Mouse (Mus musculus) hindbrain, embryonic 12.5 days (tissue): Measurements from ENCODE around the gene Pkp1. TPM values are rescaled to one million over a fixed set of nuclear protein-coding genes. Genes with fewer than 3 reads are reported as not detected.

ENCODE experiments used
- ATAC-seq: fragments of 200-750 bp; cut with Nextera tagmentation; 2 replicates; pipeline ENCODE4 v1.8.0; 2017; ENCODE audit warnings: moderate TSS enrichment; ENCODE audit not compliant: low FRiP score
- H3K27ac ChIP-seq: fragments of 300-500 bp; sonication (generic); 2 replicates; pipeline ENCODE4 v1.5.1; 2016; ENCODE audit warnings: mild to moderate bottlenecking
- H3K27me3 ChIP-seq: fragments of 300-500 bp; sonication (generic); 2 replicates; pipeline ENCODE4 v1.6.1; 2016; ENCODE audit warnings: mild to moderate bottlenecking
- H3K36me3 ChIP-seq: fragments of 300-500 bp; sonication (generic); 2 replicates; pipeline ENCODE4 v1.6.1; 2016; ENCODE audit warnings: mild to moderate bottlenecking
- H3K4me1 ChIP-seq: fragments of 300-500 bp; sonication (generic); 2 replicates; pipeline ENCODE4 v1.6.1; 2016
- H3K4me2 ChIP-seq: fragments of 300-500 bp; sonication (generic); replicated peaks from 2 replicates; pipeline ENCODE4 v1.6.1; 2016; ENCODE audit warnings: mild to moderate bottlenecking
- H3K4me3 ChIP-seq: fragments of 300-500 bp; sonication (generic); 2 replicates; pipeline ENCODE4 v1.5.1; 2016; ENCODE audit warnings: mild to moderate bottlenecking
- H3K9ac ChIP-seq: fragments of 300-500 bp; sonication (generic); 2 replicates; pipeline ENCODE4 v1.6.1; 2016; ENCODE audit warnings: mild to moderate bottlenecking, moderate library complexity
- H3K9me3 ChIP-seq: fragments of 300-500 bp; sonication (generic); replicated peaks from 2 replicates; pipeline ENCODE4 v1.6.1; 2016; ENCODE audit warnings: mild to moderate bottlenecking
- WGBS: fragments of 180-500 bp; shearing (Covaris S2); methylation state at CpG from one replicate; pipeline ENCODE4 v1.1.7; 2016; 5-methylcytosine and 5-hydroxymethylcytosine counted together
- polyA plus RNA-seq: library from polyadenylated mRNA; unstranded; fragments of >200 nt; fragmentation: Nextera tagmentation; extraction: Ambion mirVana; gene quantifications from 2 replicates; pipeline ENCODE4 v1.2.1, GENCODE M21; 2016

Gene Pkp1
- 0.35 and 0.39 TPM in 2 replicates for polyA plus RNA-seq

DNA sequence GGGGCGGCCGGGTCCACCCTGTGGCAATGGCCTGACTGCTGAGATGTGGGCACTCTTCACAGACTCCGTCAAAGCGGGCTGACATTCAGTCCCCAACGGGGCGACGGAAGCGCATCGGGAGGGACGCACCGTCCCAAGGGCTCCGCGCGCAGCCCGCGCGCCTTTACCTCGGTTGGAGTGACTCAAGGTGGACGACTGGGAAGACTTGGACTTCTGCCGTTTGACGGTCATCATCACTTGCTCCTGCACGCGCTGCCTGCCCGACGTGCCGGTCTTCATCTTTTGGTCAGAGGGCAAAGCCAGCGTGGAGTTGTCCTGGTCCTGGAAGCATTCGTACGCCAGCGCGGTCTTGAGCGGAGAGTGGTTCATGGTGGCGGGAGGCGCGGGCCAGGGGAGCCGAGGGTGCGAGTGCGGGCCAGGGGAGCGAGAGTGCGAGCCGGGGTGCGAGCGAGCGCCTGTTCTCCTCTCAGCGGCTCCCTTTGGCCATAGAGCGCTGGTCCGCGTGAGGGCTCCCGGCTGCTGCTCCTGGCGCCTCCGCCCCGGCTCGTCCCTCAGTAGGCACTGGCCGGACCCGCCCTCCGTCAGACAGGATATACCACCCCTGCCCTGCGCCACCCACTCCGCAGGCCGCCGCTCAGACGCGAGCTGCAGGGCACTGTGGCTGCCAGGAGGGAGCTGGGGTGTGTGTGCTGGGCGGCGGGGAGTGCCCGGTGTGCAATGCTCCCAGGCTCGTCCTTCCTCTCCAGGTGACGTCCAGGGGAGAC is at the start of gene Pkp1:
Gene Pkp1 (minus strand): TSS at position 564 of the 764 bp plus-strand sequence.
- H3K27me3 ChIP-seq: peaks cover 82% of the 10 kb centered on the region
- ATAC-seq: no peak
- peak within 1 kb of the TSS; percentile 28 for H3K4me3 ChIP-seq
- no peak within 1 kb of the TSS for H3K27ac ChIP-seq
- H3K9ac ChIP-seq: 0 out of 2 replicates have a peak within 1 kb of the TSS, but pooled peaks have one; percentile 18
- no peaks in the 10 kb centered on the region for H3K36me3 ChIP-seq
- peaks cover 8% of the 10 kb centered on the region for H3K4me1 ChIP-seq
- no peaks in the 10 kb centered on the region for H3K9me3 ChIP-seq
- peak within 1 kb of the TSS; percentile 49 for H3K4me2 ChIP-seq
- under 1% methylated on average over 67 of the region's 67 CpGs for WGBS

GRCm38 (mm10) chr1:135967739-135968138 is 48.7 kb upstream of the Pkp1 start:
- no peak overlapping the region for H3K27ac ChIP-seq
- no peaks in the 10 kb centered on the region for H3K36me3 ChIP-seq
- ATAC-seq: no peak
- H3K4me3 ChIP-seq: no peak overlapping the region
- no peaks in the 10 kb centered on the region; the same call in 1 of the 2 replicates for H3K4me1 ChIP-seq
- H3K4me2 ChIP-seq: no peak overlapping the region
- WGBS: 83% methylated on average over 4 of the region's 4 CpGs
- no peaks in the 10 kb centered on the region for H3K9me3 ChIP-seq
- no peaks in the 10 kb centered on the region for H3K27me3 ChIP-seq
- no peak overlapping the region for H3K9ac ChIP-seq

- Histone ChIP-seq H3K9ac (no peak overlapping the region), H3K4me3 (no peak overlapping the region), H3K4me1 (no peaks in the 10 kb centered on the region), H3K4me2 (no peak overlapping the region), H3K9me3 (no peaks in the 10 kb centered on the region), H3K27me3 (no peaks in the 10 kb centered on the region), H3K27ac (no peak overlapping the region), H3K36me3 (no peaks in the 10 kb centered on the region)
- 60% methylated on average over 11 of the region's 11 CpGs for WGBS
- ATAC-seq: no peak
These were observed 45.6 kb upstream of the Pkp1 start for GRCm38 (mm10) chr1:135964561-135964960.

DNA sequence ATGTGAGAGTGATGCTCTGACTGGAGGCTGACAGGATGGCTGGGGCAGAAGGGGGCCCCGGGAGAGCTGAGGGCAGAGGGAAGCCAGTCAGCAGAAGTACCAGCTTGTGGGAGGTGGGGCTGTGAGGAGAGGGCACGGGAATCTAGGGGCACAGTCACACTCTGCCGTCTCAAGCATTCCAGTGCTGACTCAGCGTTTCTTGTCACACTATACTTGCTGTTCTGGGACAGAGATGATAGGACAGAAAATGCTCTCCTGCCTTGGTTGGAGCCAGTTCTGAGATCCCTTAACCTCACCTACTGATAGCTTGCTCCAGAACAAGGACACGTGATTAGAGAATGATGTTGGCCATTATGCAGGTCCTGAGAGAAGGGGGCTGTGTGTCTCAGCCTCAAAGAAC is 44.2 kb upstream of the Pkp1 start:
- H3K36me3 ChIP-seq: no peaks in the 10 kb centered on the region
- H3K4me2 ChIP-seq: no peak overlapping the region
- no peak for ATAC-seq
- no peaks in the 10 kb centered on the region for H3K4me1 ChIP-seq
- H3K27me3 ChIP-seq: no peaks in the 10 kb centered on the region
- no peaks in the 10 kb centered on the region for H3K9me3 ChIP-seq
- no peak overlapping the region for H3K27ac ChIP-seq
- no peak overlapping the region for H3K9ac ChIP-seq
- H3K4me3 ChIP-seq: no peak overlapping the region
- 65% methylated on average over 5 of the region's 5 CpGs for WGBS

- Histone ChIP-seq H3K27ac (no peak overlapping the region), H3K27me3 (no peaks in the 10 kb centered on the region), H3K9me3 (no peaks in the 10 kb centered on the region), H3K4me2 (no peak overlapping the region), H3K9ac (no peak overlapping the region), H3K36me3 (no peaks in the 10 kb centered on the region), H3K4me3 (no peak overlapping the region), H3K4me1 (no peaks in the 10 kb centered on the region)
- ATAC-seq: 0 out of 2 replicates have a peak, but pooled peaks have one; percentile 37
- WGBS: 50% methylated on average over 4 of the region's 4 CpGs
These were observed 39.5 kb upstream of the Pkp1 start for GRCm38 (mm10) chr1:135958483-135958882.

DNA sequence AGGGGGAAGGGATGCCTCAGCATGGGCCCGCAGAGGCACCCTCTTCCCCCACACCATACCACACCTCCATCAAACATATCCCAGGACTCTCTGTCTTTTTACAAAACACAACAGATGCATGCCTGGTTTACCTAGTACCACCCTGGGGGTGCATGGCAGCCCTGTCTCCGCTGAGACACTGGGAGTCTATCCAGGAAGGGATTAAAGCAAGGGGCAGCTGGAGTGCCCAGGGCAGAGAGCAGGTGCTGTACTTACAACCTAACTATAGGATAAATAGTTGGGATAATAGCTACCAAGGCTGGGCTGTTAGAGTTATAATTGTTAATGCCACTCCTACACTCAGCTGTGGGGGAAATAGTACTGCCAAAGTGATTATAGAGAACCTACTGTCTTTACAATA is 29.9 kb upstream of the Pkp1 start:
- 78% methylated on average over 2 of the region's 2 CpGs for WGBS
- H3K27me3 ChIP-seq: peaks cover under 1% of the 10 kb centered on the region; the same call in 1 of the 2 replicates
- ATAC-seq: no peak
- no peaks in the 10 kb centered on the region for H3K36me3 ChIP-seq
- H3K9me3 ChIP-seq: no peaks in the 10 kb centered on the region
- no peak overlapping the region for H3K4me3 ChIP-seq
- no peak overlapping the region for H3K27ac ChIP-seq
- H3K4me1 ChIP-seq: 0 out of 2 replicates have a peak, but pooled peaks cover 5% of the 10 kb centered on the region
- no peak overlapping the region for H3K4me2 ChIP-seq
- no peak overlapping the region for H3K9ac ChIP-seq

- Histone ChIP-seq H3K9me3 (no peaks in the 10 kb centered on the region), H3K36me3 (no peaks in the 10 kb centered on the region), H3K9ac (no peak overlapping the region), H3K4me1 (0 out of 2 replicates have a peak, but pooled peaks cover 5% of the 10 kb centered on the region), H3K27me3 (peaks cover 14% of the 10 kb centered on the region), H3K4me3 (no peak overlapping the region), H3K27ac (no peak overlapping the region), H3K4me2 (no peak overlapping the region)
- WGBS: 75% methylated on average over 4 of the region's 4 CpGs
- no peak for ATAC-seq
These were observed 27.2 kb upstream of the Pkp1 start for GRCm38 (mm10) chr1:135946247-135946646.

DNA sequence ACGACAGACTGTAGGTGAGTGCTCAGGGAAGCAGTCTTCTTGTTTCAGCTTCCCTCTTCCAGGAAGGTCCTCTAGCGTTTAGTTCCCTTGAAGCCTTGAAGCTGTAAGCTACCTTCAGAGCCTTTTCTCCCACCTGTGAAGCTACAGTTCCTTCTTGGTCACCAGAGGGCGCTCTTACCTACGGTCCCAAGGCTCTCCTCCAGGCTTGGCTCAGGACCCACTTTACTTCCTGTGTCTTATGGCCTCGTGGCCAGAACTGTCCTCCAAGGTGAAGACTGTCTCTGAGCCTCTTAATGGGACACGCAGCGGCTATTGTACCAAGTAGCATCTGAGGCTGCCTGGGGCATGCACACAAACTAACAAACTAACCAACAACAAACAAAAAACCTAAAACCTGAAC is 26.7 kb upstream of the Pkp1 start:
- no peaks in the 10 kb centered on the region for H3K9me3 ChIP-seq
- H3K27me3 ChIP-seq: peaks cover 15% of the 10 kb centered on the region
- ATAC-seq: no peak
- no peak overlapping the region for H3K4me2 ChIP-seq
- no peak overlapping the region for H3K27ac ChIP-seq
- H3K36me3 ChIP-seq: no peaks in the 10 kb centered on the region
- no peak overlapping the region for H3K9ac ChIP-seq
- WGBS: 12% methylated on average over 7 of the region's 7 CpGs
- no peak overlapping the region for H3K4me3 ChIP-seq
- 0 out of 2 replicates have a peak, but pooled peaks cover 5% of the 10 kb centered on the region for H3K4me1 ChIP-seq

- ATAC-seq: peak; percentile 74; the same call in 1 of the 2 replicates
- no peak overlapping the region for H3K4me3 ChIP-seq
- H3K4me2 ChIP-seq: 0 out of 2 replicates have a peak overlapping the region, but pooled peaks have one; percentile 22
- no peaks in the 10 kb centered on the region for H3K36me3 ChIP-seq
- no peak overlapping the region for H3K9ac ChIP-seq
- no peak overlapping the region for H3K27ac ChIP-seq
- peaks cover 15% of the 10 kb centered on the region for H3K27me3 ChIP-seq
- H3K4me1 ChIP-seq: 0 out of 2 replicates have a peak, but pooled peaks cover 5% of the 10 kb centered on the region
- H3K9me3 ChIP-seq: no peaks in the 10 kb centered on the region
- WGBS: 42% methylated on average over 12 of the region's 12 CpGs
These were observed 25.7 kb upstream of the Pkp1 start for GRCm38 (mm10) chr1:135944526-135945259.

DNA sequence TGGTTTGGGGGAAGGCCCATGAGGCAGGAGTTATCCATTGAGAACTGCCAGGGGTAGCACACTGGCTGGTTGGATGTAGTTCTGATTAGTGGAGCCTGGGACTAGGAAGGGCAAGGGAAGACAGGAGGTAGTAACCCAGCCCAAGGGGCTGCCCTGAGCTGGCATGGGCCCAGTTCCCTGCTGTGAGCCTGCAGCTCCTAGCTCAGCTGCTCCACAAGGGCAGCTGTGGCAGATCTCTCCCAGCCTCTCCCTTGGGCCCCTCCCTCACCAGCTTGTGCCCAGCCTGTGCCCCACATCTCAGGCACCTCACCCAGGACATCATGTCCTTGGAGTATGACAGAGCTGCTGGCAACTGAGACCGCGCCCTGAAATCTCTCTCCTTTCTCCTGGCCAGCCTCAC is 24.7 kb upstream of the Pkp1 start:
- no peak for ATAC-seq
- H3K27me3 ChIP-seq: peaks cover 15% of the 10 kb centered on the region
- H3K4me3 ChIP-seq: no peak overlapping the region
- H3K36me3 ChIP-seq: no peaks in the 10 kb centered on the region
- H3K4me1 ChIP-seq: 0 out of 2 replicates have a peak, but pooled peaks cover 5% of the 10 kb centered on the region
- H3K4me2 ChIP-seq: no peak overlapping the region
- no peaks in the 10 kb centered on the region for H3K9me3 ChIP-seq
- H3K27ac ChIP-seq: no peak overlapping the region
- WGBS: 93% methylated on average over 2 of the region's 2 CpGs
- no peak overlapping the region for H3K9ac ChIP-seq

DNA sequence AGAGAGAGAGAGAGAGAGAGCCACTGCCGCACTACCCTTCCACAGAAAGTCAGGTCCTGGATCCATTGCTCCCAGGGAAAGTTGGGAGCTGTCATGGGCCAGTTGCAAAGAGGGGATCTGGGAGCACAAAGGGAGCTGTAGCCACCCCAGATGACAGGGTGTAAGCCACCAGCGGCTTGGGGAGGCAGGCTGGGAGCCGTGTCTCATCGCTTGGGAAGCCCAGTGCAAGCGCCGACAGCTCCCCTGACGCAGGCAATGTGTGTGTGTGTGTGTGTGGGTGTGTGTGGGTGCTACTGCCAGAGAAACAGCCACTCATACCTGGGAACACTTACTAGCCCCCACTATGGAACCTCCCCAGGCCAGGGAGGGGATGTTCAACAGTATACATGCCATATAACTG is 23.1 kb upstream of the Pkp1 start:
- Histone ChIP-seq H3K4me2 (no peak overlapping the region), H3K27me3 (peaks cover 15% of the 10 kb centered on the region), H3K9me3 (no peaks in the 10 kb centered on the region), H3K4me1 (0 out of 2 replicates have a peak, but pooled peaks cover 5% of the 10 kb centered on the region), H3K4me3 (no peak overlapping the region), H3K36me3 (no peaks in the 10 kb centered on the region), H3K9ac (no peak overlapping the region), H3K27ac (no peak overlapping the region)
- WGBS: 33% methylated on average over 7 of the region's 7 CpGs
- ATAC-seq: no peak

DNA sequence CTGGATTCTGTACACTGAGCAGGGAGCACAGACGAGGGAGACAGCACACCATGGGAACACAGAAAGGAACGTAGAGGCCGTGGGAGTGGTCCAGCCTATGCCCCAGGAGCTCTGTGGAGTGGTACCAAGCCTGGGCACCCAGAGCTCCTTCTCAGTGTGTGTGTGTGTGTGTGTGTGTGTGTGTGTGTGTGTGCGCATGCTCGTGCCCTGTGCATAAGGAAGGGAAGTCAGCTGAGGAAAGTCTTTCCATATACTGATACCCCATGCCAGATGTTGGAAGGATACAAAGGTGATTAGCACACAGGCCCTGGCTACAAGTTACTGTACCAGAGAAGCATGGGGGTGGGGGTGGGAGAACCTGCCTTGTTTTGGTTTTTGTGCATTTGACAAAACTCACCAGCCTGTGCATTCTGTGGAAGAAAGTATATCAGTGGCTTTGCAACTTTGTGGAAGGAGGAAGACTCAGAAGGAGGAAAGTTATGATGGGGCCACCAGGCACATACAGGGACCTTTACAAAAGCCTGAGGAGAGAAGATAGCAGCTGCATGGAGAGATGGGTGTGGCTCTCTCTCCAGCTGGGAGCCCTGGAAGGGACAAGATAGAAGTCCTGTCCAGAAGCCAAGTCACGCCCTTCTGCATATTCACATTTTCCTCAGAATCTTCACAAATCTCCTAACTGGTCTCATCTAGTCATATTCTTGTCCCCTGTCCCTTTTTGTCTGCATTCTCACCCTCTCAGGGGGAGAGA is 22.4 kb upstream of the Pkp1 start:
- no peak overlapping the region for H3K9ac ChIP-seq
- 0 out of 2 replicates have a peak, but pooled peaks cover 5% of the 10 kb centered on the region for H3K4me1 ChIP-seq
- ATAC-seq: no peak
- WGBS: 77% methylated on average over 6 of the region's 6 CpGs
- no peaks in the 10 kb centered on the region for H3K36me3 ChIP-seq
- H3K9me3 ChIP-seq: no peaks in the 10 kb centered on the region
- H3K4me3 ChIP-seq: no peak overlapping the region
- H3K27ac ChIP-seq: no peak overlapping the region
- H3K4me2 ChIP-seq: no peak overlapping the region
- H3K27me3 ChIP-seq: peaks cover 15% of the 10 kb centered on the region; the same call in 1 of the 2 replicates
